Mouse (Mus musculus) MEL (cell line): ENCODE data around the gene Helt. TPM values are rescaled to one million over a fixed set of nuclear protein-coding genes. Genes with fewer than 3 reads are reported as not detected.

Source experiments
- DNase-seq: peaks from one replicate; pipeline ENCODE4 v3.0.0; 2011; ENCODE audit warnings: low read depth, low spot score
- H3K27ac ChIP-seq: 2 replicates; pipeline ENCODE4 v1.5.1; 2012; ENCODE audit warnings: low read depth, mild to moderate bottlenecking, control low read depth, low read length, moderate library complexity; ENCODE audit not compliant: control insufficient read depth
- H3K27me3 ChIP-seq, 2 experiments: fragments of 150-350 bp in 1 of 2; sonication (generic) in 1 of 2; 2 replicates each; pipeline ENCODE4 v1.6.1; 2012; ENCODE audit warnings: low read length in 2 of 2, mild to moderate bottlenecking in 2 of 2, improper control_type of control experiment in 1 of 2, moderate library complexity in 1 of 2; ENCODE audit not compliant: insufficient read depth in 2 of 2, control insufficient read depth in 1 of 2
- H3K36me3 ChIP-seq, 2 experiments: 2 replicates each; pipeline ENCODE4 v1.6.1; 2012 to 2014; ENCODE audit warnings: low read length in 2 of 2, improper control_type of control experiment in 1 of 2, inconsistent platforms in 1 of 2, mild to moderate bottlenecking in 1 of 2; ENCODE audit not compliant: insufficient read depth in 2 of 2, control insufficient read depth in 1 of 2
- H3K4me1 ChIP-seq, 2 experiments: fragments of 150-350 bp in 1 of 2; sonication (generic) in 1 of 2; 2 replicates each; pipeline ENCODE4 v1.6.1; 2012; ENCODE audit warnings: low read length in 2 of 2, improper control_type of control experiment in 1 of 2, mild to moderate bottlenecking in 1 of 2; ENCODE audit not compliant: insufficient read depth in 2 of 2, control insufficient read depth in 1 of 2
- H3K4me3 ChIP-seq, 2 experiments: fragments of 150-350 bp in 1 of 2; sonication (generic) in 1 of 2; 2 replicates each; pipeline ENCODE4 v1.5.1; 2012; ENCODE audit warnings: low read depth in 2 of 2, low read length in 2 of 2, mild to moderate bottlenecking in 2 of 2, moderate library complexity in 2 of 2, control low read depth in 1 of 2, improper control_type of control experiment in 1 of 2; ENCODE audit not compliant: control insufficient read depth in 1 of 2, insufficient read depth in 1 of 2
- H3K79me2 ChIP-seq: 2 replicates; pipeline ENCODE4 v1.6.1; 2012; ENCODE audit warnings: mild to moderate bottlenecking, low read length, moderate library complexity; ENCODE audit not compliant: control insufficient read depth, poor library complexity, insufficient read depth
- H3K9ac ChIP-seq: 2 replicates; pipeline ENCODE4 v1.6.1; 2012; ENCODE audit warnings: low read depth, mild to moderate bottlenecking, control low read depth, low read length, moderate library complexity; ENCODE audit not compliant: control insufficient read depth, poor library complexity, severe bottlenecking
- H3K9me3 ChIP-seq: fragments of 150-350 bp; sonication (generic); replicated peaks from 2 replicates; pipeline ENCODE4 v1.6.1; 2012; ENCODE audit warnings: mild to moderate bottlenecking, low read length, improper control_type of control experiment, moderate library complexity; ENCODE audit not compliant: insufficient read depth
- BHLHE40 ChIP-seq: IDR thresholded peaks from 2 replicates; pipeline ENCODE4 v1.6.1; 2012; ENCODE audit warnings: low read depth, mild to moderate bottlenecking, inconsistent platforms, low read length, improper control_type of control experiment, borderline replicate concordance
- EP300 ChIP-seq, 2 experiments: IDR thresholded peaks; 2 replicates each; pipeline ENCODE4 v1.6.1; 2011; ENCODE audit warnings: improper control_type of control experiment in 2 of 2, low read length in 2 of 2, low read depth in 1 of 2, mild to moderate bottlenecking in 1 of 2
- ETS1 ChIP-seq: IDR thresholded peaks from 2 replicates; pipeline ENCODE4 v1.6.1; 2012; ENCODE audit warnings: low read depth, mild to moderate bottlenecking, inconsistent platforms, low read length, improper control_type of control experiment, moderate library complexity
- GABPA ChIP-seq: IDR thresholded peaks from 2 replicates; pipeline ENCODE4 v1.6.1; 2012; ENCODE audit warnings: low read depth, mild to moderate bottlenecking, inconsistent platforms, low read length, improper control_type of control experiment, moderate library complexity
- GATA1 ChIP-seq: IDR thresholded peaks from 2 replicates; pipeline ENCODE4 v1.6.1; 2011; ENCODE audit warnings: low read depth, low read length, improper control_type of control experiment
- HCFC1 ChIP-seq: IDR thresholded peaks from 2 replicates; pipeline ENCODE4 v1.6.1; 2012; ENCODE audit warnings: low read depth, mild to moderate bottlenecking, inconsistent platforms, low read length, improper control_type of control experiment, moderate library complexity
- JUND ChIP-seq: IDR thresholded peaks from 2 replicates; pipeline ENCODE4 v1.6.1; 2011; ENCODE audit warnings: low read depth, mild to moderate bottlenecking, improper control_type of control experiment, low read length
- MEF2A ChIP-seq: IDR thresholded peaks from 2 replicates; pipeline ENCODE4 v1.6.1; 2014; ENCODE audit warnings: low read depth, mild to moderate bottlenecking, inconsistent platforms, low read length, improper control_type of control experiment; ENCODE audit not compliant: poor library complexity, insufficient replicate concordance, severe bottlenecking; ENCODE audit errors: extremely low read depth
- MXI1 ChIP-seq: IDR thresholded peaks from 2 replicates; pipeline ENCODE4 v1.6.1; 2011; ENCODE audit warnings: mild to moderate bottlenecking, low read depth, low read length, improper control_type of control experiment
- MYB ChIP-seq: IDR thresholded peaks from 2 replicates; pipeline ENCODE4 v1.6.1; 2011; ENCODE audit warnings: mild to moderate bottlenecking, low read depth, low read length, improper control_type of control experiment
- MYC ChIP-seq: IDR thresholded peaks from 2 replicates; pipeline ENCODE4 v1.6.1; 2011; ENCODE audit warnings: low read depth, mild to moderate bottlenecking, low read length, improper control_type of control experiment, moderate library complexity
- POLR2A ChIP-seq, 2 experiments: IDR thresholded peaks; 2 replicates each; pipeline ENCODE4 v1.6.1; 2011 to 2012; ENCODE audit warnings: low read length in 2 of 2, mild to moderate bottlenecking in 2 of 2, control low read depth in 1 of 2, improper control_type of control experiment in 1 of 2, low read depth in 1 of 2, moderate library complexity in 1 of 2; ENCODE audit not compliant: control insufficient read depth in 1 of 2, insufficient read depth in 1 of 2, poor library complexity in 1 of 2
- POLR2AphosphoS2 ChIP-seq: IDR thresholded peaks from 2 replicates; pipeline ENCODE4 v1.6.1; 2011; ENCODE audit warnings: low read length, improper control_type of control experiment
- RCOR1 ChIP-seq: IDR thresholded peaks from 2 replicates; pipeline ENCODE4 v1.6.1; 2012; ENCODE audit warnings: low read depth, mild to moderate bottlenecking, inconsistent platforms, low read length, improper control_type of control experiment
- SMC3 ChIP-seq: IDR thresholded peaks from 2 replicates; pipeline ENCODE4 v1.6.1; 2011; ENCODE audit warnings: low read depth, low read length, improper control_type of control experiment
- TAL1 ChIP-seq: IDR thresholded peaks from 2 replicates; pipeline ENCODE4 v1.6.1; 2012; ENCODE audit warnings: mild to moderate bottlenecking, inconsistent platforms, low read length, moderate library complexity, mixed read lengths
- TCF12 ChIP-seq: IDR thresholded peaks from 2 replicates; pipeline ENCODE4 v1.6.1; 2014; ENCODE audit warnings: low read depth, mild to moderate bottlenecking, inconsistent platforms, low read length, improper control_type of control experiment, moderate library complexity
- UBTF ChIP-seq: IDR thresholded peaks from 2 replicates; pipeline ENCODE4 v1.6.1; 2012; ENCODE audit warnings: low read depth, mild to moderate bottlenecking, inconsistent platforms, low read length, improper control_type of control experiment, moderate library complexity, borderline replicate concordance; ENCODE audit not compliant: insufficient read depth
- USF1 ChIP-seq: IDR thresholded peaks from 2 replicates; pipeline ENCODE4 v1.6.1; 2014; ENCODE audit warnings: low read depth, mild to moderate bottlenecking, inconsistent platforms, low read length, improper control_type of control experiment, moderate library complexity
- USF2 ChIP-seq, 2 experiments: IDR thresholded peaks; 2 replicates each; pipeline ENCODE4 v1.6.1; 2011 to 2012; ENCODE audit warnings: improper control_type of control experiment in 2 of 2, low read length in 2 of 2, borderline replicate concordance in 1 of 2, inconsistent platforms in 1 of 2, low read depth in 1 of 2, mild to moderate bottlenecking in 1 of 2; ENCODE audit not compliant: insufficient read depth in 1 of 2
- ZKSCAN1 ChIP-seq: IDR thresholded peaks from 2 replicates; pipeline ENCODE4 v1.6.1; 2012; ENCODE audit warnings: low read depth, mild to moderate bottlenecking, inconsistent platforms, low read length, improper control_type of control experiment, moderate library complexity
- ZMIZ1 ChIP-seq: IDR thresholded peaks from 2 replicates; pipeline ENCODE4 v1.6.1; 2012; ENCODE audit warnings: low read depth, mild to moderate bottlenecking, inconsistent platforms, low read length, improper control_type of control experiment, moderate library complexity
- polyA plus RNA-seq, 2 experiments: library from polyadenylated mRNA; stranded (reverse) in 1 of 2; unstranded in 1 of 2; fragments of >175 nt in 1 of 2; fragments of >200 nt in 1 of 2; gene quantifications; 2 replicates each; pipeline versions ENCODE4 v1.2.1 to v1.2.4; 2012; ENCODE audit warnings: low replicate concordance in 2 of 2, low read depth in 1 of 2; ENCODE audit not compliant: insufficient read length in 2 of 2, insufficient read depth in 1 of 2, missing spikeins in 1 of 2
- total RNA-seq: library from RNA; depleted of rRNA; stranded (reverse); fragments of 300-350 nt; gene quantifications from 2 replicates; pipeline ENCODE4 v1.2.3, GENCODE M21; 2012

The Helt gene
- total and polyA plus RNA-seq, 3 experiments = not detected

GRCm38 (mm10) chr8:46288021-46288420 is 6.5 kb downstream of the Helt start:
- H3K27me3 ChIP-seq = peaks cover 0 to 4% of the 10 kb centered on the region in 2 experiments; a peak in 3 of 4 replicates

GRCm38 (mm10) chr8:46285980-46286379 is 8.5 kb downstream of the Helt start:
- no peaks in the 10 kb centered on the region for H3K9me3 ChIP-seq
- H3K79me2 ChIP-seq = no peaks in the 10 kb centered on the region
- H3K27me3 ChIP-seq = no peaks in the 10 kb centered on the region; a peak in 1 of 4 replicates
- DNase-seq = no peak
- no peaks in the 10 kb centered on the region for H3K4me1 ChIP-seq
- no peak overlapping the region for H3K27ac ChIP-seq
- H3K36me3 ChIP-seq = no peaks in the 10 kb centered on the region; a peak in 1 of 4 replicates
- no peak overlapping the region for H3K9ac ChIP-seq
- TF ChIP-seq ZMIZ1 (no peak), HCFC1 (no peak), POLR2AphosphoS2 (no peak), SMC3 (no peak), GATA1 (no peak), MXI1 (no peak), MYB (no peak), POLR2A (IDR thresholded peaks at IDR 0.05; ENCODE audit: control insufficient read depth in 1 of 2, insufficient read depth in 1 of 2, low read depth in 1 of 2, low read length in 2 of 2, poor library complexity in 1 of 2) (no peak), ZKSCAN1 (no peak), UBTF (no peak), MYC (no peak), TCF12 (no peak), GABPA (no peak), RCOR1 (no peak), USF1 (no peak), JUND (no peak), USF2 (IDR thresholded peaks at IDR 0.05; ENCODE audit: borderline replicate concordance in 1 of 2, insufficient read depth in 1 of 2, low read depth in 1 of 2, low read length in 2 of 2) (no peak), TAL1 (no peak)
- H3K4me3 ChIP-seq = no peak overlapping the region

More at GRCm38 (mm10) chr8:46288021-46288420, 6.5 kb downstream of the Helt start:
- Histone ChIP-seq H3K36me3 (no peaks in the 10 kb centered on the region), H3K27ac (no peak overlapping the region), H3K79me2 (no peaks in the 10 kb centered on the region), H3K9me3 (no peaks in the 10 kb centered on the region), H3K9ac (no peak overlapping the region), H3K4me3 (no peak overlapping the region), H3K4me1 (no peaks in the 10 kb centered on the region)
- no peak for DNase-seq
- TF ChIP-seq JUND (no peak), MEF2A (no peak), ETS1 (no peak), SMC3 (no peak), RCOR1 (no peak), BHLHE40 (no peak), EP300 (IDR thresholded peaks at IDR 0.05; ENCODE audit: low read depth in 1 of 2, low read length in 2 of 2) (no peak), UBTF (no peak), USF1 (no peak), TAL1 (no peak)
